Mouse (Mus musculus) heart, embryonic 10.5 days (tissue): ENCODE data around the gene Tmem127. TPM values are rescaled to one million over a fixed set of nuclear protein-coding genes. Genes with fewer than 3 reads are reported as not detected.
"Not testable (repeated sequence)": the region's sequence is repeated elsewhere in the genome, so short reads cannot be mapped to it uniquely, and the experiment has no call there.

Source experiments
- DNase-seq: peaks from one replicate; pipeline ENCODE4 v3.0.0-alpha.2; 2017; ENCODE audit warnings: low spot score
- H3K27ac ChIP-seq: fragments of 300-500 bp; sonication (generic); 2 replicates; pipeline ENCODE4 v1.5.1; 2016; ENCODE audit warnings: mild to moderate bottlenecking
- H3K27me3 ChIP-seq: fragments of 300-500 bp; sonication (generic); 2 replicates; pipeline ENCODE4 v1.6.1; 2016; ENCODE audit warnings: mild to moderate bottlenecking; ENCODE audit not compliant: poor library complexity, insufficient read depth, severe bottlenecking
- H3K36me3 ChIP-seq: fragments of 300-500 bp; sonication (generic); 2 replicates; pipeline ENCODE4 v1.6.1; 2016; ENCODE audit warnings: mild to moderate bottlenecking, moderate library complexity
- H3K4me1 ChIP-seq: fragments of 300-500 bp; sonication (generic); 2 replicates; pipeline ENCODE4 v1.6.1; 2016; ENCODE audit warnings: mild to moderate bottlenecking
- H3K4me3 ChIP-seq: fragments of 300-500 bp; sonication (generic); 2 replicates; pipeline ENCODE4 v1.5.1; 2016; ENCODE audit warnings: mild to moderate bottlenecking, moderate library complexity
- H3K9me3 ChIP-seq: fragments of 300-500 bp; sonication (generic); 2 replicates; pipeline ENCODE4 v1.6.1; 2016; ENCODE audit warnings: mild to moderate bottlenecking, moderate library complexity
- WGBS: fragments of 180-500 bp; shearing (Covaris S2); methylation state at CpG from one replicate; pipeline ENCODE4 v1.1.7; 2016; 5-methylcytosine and 5-hydroxymethylcytosine counted together
- polyA plus RNA-seq: library from polyadenylated mRNA; unstranded; fragments of >200 nt; fragmentation: Nextera tagmentation; extraction: Ambion mirVana; gene quantifications from 2 replicates; pipeline ENCODE4 v1.2.1, GENCODE M21; 2016

The Tmem127 gene
- polyA plus RNA-seq, 1 experiment from 2014 or later, result 23.1 TPM

DNA sequence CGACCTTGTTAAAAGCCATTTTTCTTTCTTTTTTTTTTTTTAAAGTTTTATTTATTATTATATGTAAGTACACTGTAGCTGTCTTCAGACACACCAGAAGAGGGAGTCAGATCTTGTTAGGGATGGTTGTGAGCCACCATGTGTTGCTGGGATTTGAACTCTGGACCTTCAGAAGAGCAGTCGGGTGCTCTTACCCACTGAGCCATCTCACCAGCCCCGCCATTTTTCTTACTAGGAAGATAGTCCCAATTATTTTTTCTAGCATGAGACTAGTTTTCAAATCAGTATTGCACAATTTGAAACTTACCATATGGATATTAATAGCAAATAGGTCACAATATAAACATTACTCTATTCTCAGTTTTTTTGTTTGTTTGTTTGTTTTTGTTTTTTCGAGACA, 24.3 kb downstream of the Tmem127 start:
- DNase-seq, H3K4me3 ChIP-seq, H3K36me3 ChIP-seq, H3K27ac ChIP-seq, H3K9me3 ChIP-seq, H3K27me3 ChIP-seq: not testable (repeated sequence)
- 88% methylated on average over 4 of the region's 4 CpGs for WGBS
- H3K4me1 ChIP-seq, result peaks cover 26% of the 10 kb centered on the region

- H3K9me3 ChIP-seq, result no peaks in the 10 kb centered on the region
- H3K4me3 ChIP-seq, result no peak overlapping the region
- no peak overlapping the region for H3K27ac ChIP-seq
- no peaks in the 10 kb centered on the region for H3K27me3 ChIP-seq
- no peak for DNase-seq
- H3K36me3 ChIP-seq, result peaks cover 7% of the 10 kb centered on the region
- WGBS, result 97% methylated on average over 3 of the region's 3 CpGs
- H3K4me1 ChIP-seq, result peaks cover 26% of the 10 kb centered on the region
These were observed 25.1 kb downstream of the Tmem127 start for GRCm38 (mm10) chr2:127272806-127273205.

- peaks cover 26% of the 10 kb centered on the region for H3K4me1 ChIP-seq
These were observed 26.9 kb downstream of the Tmem127 start for GRCm38 (mm10) chr2:127274590-127274989.

DNA sequence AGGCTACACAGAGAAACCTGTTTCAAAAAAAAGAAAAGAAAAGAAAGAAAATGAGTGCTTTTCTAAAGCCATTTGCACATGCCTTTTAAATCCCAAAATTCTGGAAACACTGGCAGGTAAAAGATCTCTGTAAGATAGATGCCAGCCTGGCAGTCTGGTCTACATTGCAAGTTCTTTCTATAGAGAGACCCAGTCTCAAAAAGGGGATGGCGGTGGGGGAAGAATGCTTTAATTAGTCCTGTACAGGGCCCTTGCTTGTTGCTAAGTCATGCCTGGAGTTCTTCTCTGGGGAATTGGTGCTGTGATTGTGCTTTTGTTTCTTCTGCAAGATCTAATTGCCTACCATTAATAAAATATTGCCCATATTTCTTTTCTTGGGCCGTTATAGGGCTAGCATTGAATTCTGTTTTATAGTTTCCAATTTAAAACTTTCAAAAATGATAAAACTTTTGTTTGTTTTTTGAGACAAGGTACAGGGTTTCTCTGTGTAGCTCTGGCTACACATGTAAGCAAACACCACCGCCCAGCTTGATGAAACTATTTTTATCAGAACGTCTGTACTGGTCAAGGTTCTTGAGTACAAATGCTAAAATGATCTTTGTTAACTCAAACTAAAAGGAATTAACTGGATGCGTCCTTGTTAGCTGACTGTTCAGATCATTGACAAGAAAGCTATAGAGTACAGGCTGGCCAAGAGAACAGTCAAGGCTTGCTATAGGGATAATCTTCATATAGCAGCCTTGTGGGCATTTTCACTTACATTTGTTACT, 28.0 kb downstream of the Tmem127 start:
- 80% methylated on average over 5 of the region's 5 CpGs for WGBS
- Histone ChIP-seq H3K36me3 (peaks cover 7% of the 10 kb centered on the region), H3K27ac (no peak overlapping the region), H3K4me1 (peaks cover 22% of the 10 kb centered on the region), H3K4me3 (no peak overlapping the region), H3K9me3 (no peaks in the 10 kb centered on the region), H3K27me3 (no peaks in the 10 kb centered on the region)
- DNase-seq, result no peak

More at GRCm38 (mm10) chr2:127274590-127274989, 26.9 kb downstream of the Tmem127 start:
- no peak for DNase-seq
- Histone ChIP-seq H3K36me3 (peaks cover 7% of the 10 kb centered on the region), H3K4me3 (no peak overlapping the region), H3K9me3 (no peaks in the 10 kb centered on the region), H3K27me3 (no peaks in the 10 kb centered on the region), H3K27ac (no peak overlapping the region)
- 76% methylated on average over 2 of the region's 2 CpGs for WGBS

GRCm38 (mm10) chr2:127278162-127278561, 30.5 kb downstream of the Tmem127 start:
- H3K36me3 ChIP-seq, result no peaks in the 10 kb centered on the region
- DNase-seq, result no peak
- no peaks in the 10 kb centered on the region for H3K27me3 ChIP-seq
- no peaks in the 10 kb centered on the region for H3K9me3 ChIP-seq
- no peak overlapping the region for H3K27ac ChIP-seq
- no peak overlapping the region for H3K4me3 ChIP-seq
- peaks cover 14% of the 10 kb centered on the region for H3K4me1 ChIP-seq

DNA sequence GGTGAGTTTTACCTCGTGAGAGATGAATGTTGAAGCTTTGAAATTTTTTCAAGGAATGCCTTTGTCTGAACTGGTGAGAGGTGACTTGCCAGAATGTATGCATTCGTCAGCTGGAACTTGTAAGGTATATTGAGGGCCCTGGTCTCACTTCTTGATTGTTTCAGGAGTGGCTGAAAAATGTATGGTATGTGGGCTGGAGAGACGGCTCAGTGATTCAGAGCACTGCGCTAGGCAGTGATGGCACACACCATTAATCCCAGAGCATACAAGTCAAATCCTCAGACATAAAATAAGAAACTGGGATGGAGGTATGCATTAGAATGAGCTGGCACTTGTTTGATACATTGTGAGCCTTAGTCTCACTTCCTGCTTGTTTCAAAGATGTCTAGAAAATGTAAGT, 44.5 kb downstream of the Tmem127 start:
- H3K27ac ChIP-seq, result no peak overlapping the region
- H3K36me3 ChIP-seq, result peaks cover 76% of the 10 kb centered on the region
- no peak overlapping the region for H3K4me3 ChIP-seq
- DNase-seq, result no peak
- H3K4me1 ChIP-seq, result no peaks in the 10 kb centered on the region
- H3K9me3 ChIP-seq, result no peaks in the 10 kb centered on the region
- 73% methylated on average over 4 of the region's 4 CpGs for WGBS
- H3K27me3 ChIP-seq, result no peaks in the 10 kb centered on the region

DNA sequence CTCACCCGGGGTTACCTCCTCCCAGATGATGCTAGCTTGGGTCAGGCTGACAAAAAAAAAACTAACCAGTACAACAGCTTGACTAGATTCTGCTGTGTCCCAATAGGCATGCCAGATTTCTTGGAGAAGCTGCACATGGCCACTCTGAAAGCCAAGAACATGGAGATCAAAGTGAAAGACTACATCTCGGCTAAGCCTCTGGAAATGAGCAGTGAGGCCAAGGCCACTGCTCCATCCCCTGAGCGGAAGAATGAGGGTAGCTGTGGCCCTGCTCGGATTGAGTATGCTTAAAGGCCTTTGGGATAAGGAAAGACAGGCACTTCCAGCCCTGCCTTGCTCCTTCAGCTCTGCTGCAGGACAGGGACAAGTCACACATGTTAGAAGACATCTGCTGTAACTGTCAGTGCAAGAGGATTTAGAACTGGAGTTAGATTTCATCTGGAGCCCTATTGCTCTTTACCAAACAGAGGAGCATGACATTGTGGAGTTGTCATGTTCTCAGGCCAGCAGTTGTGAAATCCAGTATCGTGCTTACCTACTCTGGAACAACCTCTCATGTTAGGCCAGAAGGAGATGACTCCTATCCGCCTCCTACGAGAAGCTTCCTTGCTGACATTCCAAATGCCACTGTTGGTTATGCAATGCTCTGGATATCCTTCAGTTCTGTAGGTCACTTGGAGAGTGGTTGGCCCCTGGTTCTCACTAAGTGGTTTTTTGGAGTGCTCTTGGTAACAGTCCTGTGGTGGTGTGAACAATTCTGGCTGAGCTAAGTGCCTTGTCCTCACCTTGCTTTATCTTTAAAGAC, 49.5 kb downstream of the Tmem127 start:
- H3K27ac ChIP-seq, result no peak overlapping the region
- H3K27me3 ChIP-seq, result no peaks in the 10 kb centered on the region
- no peaks in the 10 kb centered on the region for H3K4me1 ChIP-seq
- DNase-seq, result no peak
- H3K36me3 ChIP-seq, result peaks cover 90% of the 10 kb centered on the region
- no peaks in the 10 kb centered on the region for H3K9me3 ChIP-seq
- 90% methylated on average over 7 of the region's 7 CpGs for WGBS
- H3K4me3 ChIP-seq, result no peak overlapping the region

GRCm38 (mm10) chr2:127298056-127298455, 50.3 kb downstream of the Tmem127 start:
- no peak overlapping the region for H3K4me3 ChIP-seq
- H3K27ac ChIP-seq, result no peak overlapping the region
- no peaks in the 10 kb centered on the region for H3K9me3 ChIP-seq
- peaks cover 83% of the 10 kb centered on the region for H3K36me3 ChIP-seq
- WGBS, result 98% methylated on average over 1 of the region's 1 CpGs
- H3K27me3 ChIP-seq, result no peaks in the 10 kb centered on the region
- no peak for DNase-seq
- no peaks in the 10 kb centered on the region for H3K4me1 ChIP-seq

GRCm38 (mm10) chr2:127300701-127301100, 53.0 kb downstream of the Tmem127 start:
- Histone ChIP-seq H3K27ac (no peak overlapping the region), H3K9me3 (no peaks in the 10 kb centered on the region), H3K4me3 (no peak overlapping the region), H3K4me1 (no peaks in the 10 kb centered on the region), H3K36me3 (peaks cover 60% of the 10 kb centered on the region), H3K27me3 (no peaks in the 10 kb centered on the region)
- WGBS, result 89% methylated on average over 3 of the region's 3 CpGs
- no peak for DNase-seq

DNA sequence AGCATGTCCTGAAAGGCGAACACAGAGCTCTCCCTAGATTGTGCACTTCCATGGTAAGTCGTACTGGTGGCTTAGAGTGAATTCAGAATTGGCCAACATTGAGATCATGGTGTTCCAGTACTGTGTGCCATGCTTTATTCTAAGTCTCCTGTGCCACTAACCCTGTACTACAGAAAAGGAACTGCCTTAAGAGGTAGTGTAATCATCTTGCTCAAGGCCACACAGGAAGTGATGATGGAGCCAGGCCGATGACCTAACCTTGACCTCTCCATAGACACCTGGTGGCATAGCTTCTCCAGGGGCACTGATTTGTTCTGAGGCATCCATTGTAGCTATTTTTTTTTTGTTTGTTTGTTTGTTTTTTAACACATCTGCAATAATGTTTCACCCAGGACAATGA, 54.2 kb downstream of the Tmem127 start:
- no peak for DNase-seq

DNA sequence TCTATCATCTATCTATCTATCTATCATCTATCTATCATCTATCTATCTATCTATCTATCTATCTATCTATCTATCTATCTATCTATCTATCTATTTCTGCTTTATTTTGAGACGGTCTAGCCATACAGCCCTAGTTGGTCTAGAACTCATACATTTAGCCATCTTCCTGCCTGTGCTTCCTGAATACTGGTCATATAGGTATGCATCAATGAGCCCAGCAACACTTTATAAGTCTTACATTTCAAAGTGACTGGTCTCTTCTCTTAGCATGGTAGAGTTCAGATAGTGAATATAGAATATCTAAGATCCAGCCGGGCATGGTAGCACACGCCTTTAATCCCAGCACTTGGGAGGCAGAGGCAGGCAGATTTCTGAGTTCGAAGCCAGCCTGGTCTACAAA, 56.5 kb downstream of the Tmem127 start:
- not testable (repeated sequence) for DNase-seq, H3K9me3 ChIP-seq
- WGBS, result 90% methylated on average over 4 of the region's 4 CpGs

More for the DNA sequence above, 54.2 kb downstream of the Tmem127 start:
- Histone ChIP-seq H3K27me3 (no peaks in the 10 kb centered on the region), H3K27ac (no peak overlapping the region), H3K36me3 (peaks cover 48% of the 10 kb centered on the region), H3K9me3 (no peaks in the 10 kb centered on the region), H3K4me3 (no peak overlapping the region), H3K4me1 (no peaks in the 10 kb centered on the region)
- 90% methylated on average over 3 of the region's 3 CpGs for WGBS

DNA sequence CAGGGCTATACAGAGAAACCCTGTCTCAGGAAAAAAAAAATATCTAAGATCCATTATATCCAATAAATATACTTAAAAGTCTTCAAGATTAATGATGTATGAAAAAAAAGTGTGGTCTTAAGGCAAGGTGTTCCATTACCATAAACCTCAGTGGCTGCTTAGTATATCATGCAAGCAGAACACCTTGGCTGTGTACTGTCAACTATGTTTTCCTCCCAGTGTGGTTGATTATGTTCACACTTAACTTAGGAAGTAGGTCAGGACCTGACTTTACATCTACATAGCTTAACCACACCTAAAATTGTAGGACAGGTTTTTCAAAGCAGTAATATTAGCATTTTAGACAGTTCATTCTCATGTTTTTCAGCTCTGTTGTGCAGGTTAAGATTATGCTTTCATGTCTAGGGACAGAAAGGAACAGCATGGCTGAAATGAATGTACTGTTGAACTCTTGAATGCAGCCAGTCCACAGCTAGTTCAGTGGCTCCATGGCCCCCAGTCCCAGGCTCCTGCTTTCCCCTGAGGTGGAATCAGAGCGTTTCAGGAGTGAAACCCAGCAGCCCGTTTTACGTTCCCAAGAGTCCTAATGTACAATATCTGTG, 57.0 kb downstream of the Tmem127 start:
- no peaks in the 10 kb centered on the region for H3K4me1 ChIP-seq
- H3K27ac ChIP-seq, result no peak overlapping the region
- H3K9me3 ChIP-seq, result no peaks in the 10 kb centered on the region
- H3K36me3 ChIP-seq, result peaks cover 20% of the 10 kb centered on the region
- no peak overlapping the region for H3K4me3 ChIP-seq
- 82% methylated on average over 3 of the region's 3 CpGs for WGBS
- H3K27me3 ChIP-seq, result no peaks in the 10 kb centered on the region
- DNase-seq, result no peak

More for the DNA sequence above, 56.5 kb downstream of the Tmem127 start:
- H3K36me3 ChIP-seq, result peaks cover 25% of the 10 kb centered on the region
- not testable (repeated sequence) for H3K27me3 ChIP-seq, H3K4me1 ChIP-seq, H3K4me3 ChIP-seq, H3K27ac ChIP-seq

- peaks cover 6% of the 10 kb centered on the region for H3K36me3 ChIP-seq
- H3K4me3 ChIP-seq, result no peak overlapping the region
- H3K4me1 ChIP-seq, result no peaks in the 10 kb centered on the region
- no peaks in the 10 kb centered on the region for H3K27me3 ChIP-seq
- no peaks in the 10 kb centered on the region for H3K9me3 ChIP-seq
- H3K27ac ChIP-seq, result no peak overlapping the region
- no peak for DNase-seq
These were observed 58.4 kb downstream of the Tmem127 start for GRCm38 (mm10) chr2:127306123-127306522.
